Mouse (Mus musculus) activated CD4-positive, CD25-positive, alpha-beta regulatory T cell, adult 4 months (primary cell): ENCODE data around the gene Rnf220. TPM values are rescaled to one million over a fixed set of nuclear protein-coding genes. Genes with fewer than 3 reads are reported as not detected.

ENCODE experiments used
- ATAC-seq: one replicate; pipeline ENCODE4 v1.8.0; 2017
- polyA plus RNA-seq, 2 experiments: library from polyadenylated mRNA; unstranded; fragments of 100-300 nt; shearing (Covaris generic); gene quantifications; one replicate each; pipeline ENCODE4 v1.2.1; 2017

Rnf220 gene
- 10 to 100 TPM; 14.1 to 19.8 TPM for polyA plus RNA-seq

DNA sequence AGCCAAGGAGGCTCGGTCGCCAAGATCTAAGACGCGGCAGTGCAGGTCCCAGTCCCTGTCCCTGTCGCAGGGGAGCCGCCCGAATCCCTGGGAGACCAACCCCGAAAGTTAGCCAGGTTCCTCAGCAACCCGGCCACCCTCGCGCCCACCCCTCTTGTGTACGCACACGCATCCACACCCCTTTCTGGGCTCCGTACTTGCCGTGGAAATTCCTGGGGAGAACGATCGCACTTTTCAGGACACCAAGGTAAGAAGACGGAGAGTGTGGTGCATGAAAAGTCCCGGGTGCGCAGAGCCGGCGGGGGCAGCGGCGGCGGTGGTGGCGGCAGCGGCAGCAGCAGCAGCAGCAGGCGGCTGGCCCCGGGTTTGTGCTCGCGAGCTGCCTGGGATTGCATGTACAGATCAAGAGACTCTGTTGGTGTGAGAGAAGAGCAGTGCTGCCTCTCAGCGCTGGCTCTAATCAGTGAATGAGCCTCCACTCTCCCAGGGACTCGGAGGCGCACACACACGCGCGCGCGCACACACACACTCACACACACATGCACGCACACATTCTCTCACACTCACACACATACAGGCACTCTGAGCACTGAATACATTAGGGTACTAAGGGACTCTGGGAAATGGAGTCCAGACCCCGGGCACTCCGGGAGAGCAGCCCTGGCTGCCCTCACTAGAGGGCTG lies at the start of gene Rnf220:
Gene Rnf220 (minus strand): TSS at position 571 of the 684 bp plus-strand sequence.
- ATAC-seq = no peak

DNA sequence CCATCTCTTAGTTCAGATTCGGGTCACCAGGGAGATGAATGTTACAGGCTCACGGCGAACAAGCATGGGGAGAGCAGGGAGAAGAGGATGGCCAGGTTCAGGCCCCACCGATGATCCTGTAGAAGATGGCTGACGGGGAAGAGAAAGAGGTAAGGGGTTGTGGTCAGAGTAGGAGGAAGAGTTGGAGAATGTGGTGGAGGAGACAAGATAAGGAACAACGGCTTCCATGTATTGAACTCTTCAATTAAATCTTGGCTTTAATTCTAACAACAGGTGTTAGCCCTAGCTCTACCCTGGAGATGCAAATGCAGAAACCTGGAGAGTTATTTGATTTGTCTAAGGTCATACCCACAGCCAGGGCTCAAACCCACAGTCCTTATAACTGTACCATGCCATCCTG lies 49.8 kb upstream of the Rnf220 start:
- no peak for ATAC-seq

DNA sequence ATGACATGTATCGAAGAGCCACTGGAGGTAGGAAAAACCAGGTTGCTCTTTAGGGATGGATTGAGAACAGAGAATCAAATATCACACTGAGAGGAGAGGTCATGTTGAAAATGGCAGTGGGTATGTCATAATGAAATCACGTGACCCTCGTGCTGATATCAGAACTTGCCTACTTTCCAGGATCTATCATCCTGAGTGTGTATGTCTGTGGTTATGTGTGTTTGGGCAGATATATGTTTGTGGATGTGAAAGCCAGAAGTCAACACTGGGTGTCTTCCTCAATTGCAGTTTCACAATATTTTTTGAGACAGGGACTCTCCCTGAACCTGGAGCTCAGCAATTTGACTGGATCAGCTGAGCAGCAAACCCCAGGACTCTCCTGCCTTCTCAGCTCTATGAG lies 48.6 kb upstream of the Rnf220 start:
- ATAC-seq = no peak

DNA sequence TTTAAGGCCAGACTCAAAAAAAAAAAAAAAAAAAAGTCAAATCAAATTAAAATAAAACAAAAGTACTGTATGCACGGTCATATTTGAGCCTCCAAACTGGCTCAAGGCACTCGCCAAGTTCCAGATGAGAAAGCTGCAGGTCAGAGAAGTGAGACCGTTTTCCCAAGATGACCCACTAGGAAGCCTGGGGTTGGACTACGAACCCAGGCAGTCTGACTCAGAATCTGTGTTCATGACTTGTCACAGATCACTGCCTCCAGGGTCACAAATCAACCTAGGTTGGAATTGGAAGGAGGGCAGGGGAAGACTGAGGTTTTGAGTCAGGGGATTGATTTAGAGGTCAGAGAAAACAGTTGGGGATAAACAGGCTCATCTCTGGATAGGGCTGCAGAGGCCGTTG lies 43.7 kb upstream of the Rnf220 start:
- ATAC-seq = no peak

DNA sequence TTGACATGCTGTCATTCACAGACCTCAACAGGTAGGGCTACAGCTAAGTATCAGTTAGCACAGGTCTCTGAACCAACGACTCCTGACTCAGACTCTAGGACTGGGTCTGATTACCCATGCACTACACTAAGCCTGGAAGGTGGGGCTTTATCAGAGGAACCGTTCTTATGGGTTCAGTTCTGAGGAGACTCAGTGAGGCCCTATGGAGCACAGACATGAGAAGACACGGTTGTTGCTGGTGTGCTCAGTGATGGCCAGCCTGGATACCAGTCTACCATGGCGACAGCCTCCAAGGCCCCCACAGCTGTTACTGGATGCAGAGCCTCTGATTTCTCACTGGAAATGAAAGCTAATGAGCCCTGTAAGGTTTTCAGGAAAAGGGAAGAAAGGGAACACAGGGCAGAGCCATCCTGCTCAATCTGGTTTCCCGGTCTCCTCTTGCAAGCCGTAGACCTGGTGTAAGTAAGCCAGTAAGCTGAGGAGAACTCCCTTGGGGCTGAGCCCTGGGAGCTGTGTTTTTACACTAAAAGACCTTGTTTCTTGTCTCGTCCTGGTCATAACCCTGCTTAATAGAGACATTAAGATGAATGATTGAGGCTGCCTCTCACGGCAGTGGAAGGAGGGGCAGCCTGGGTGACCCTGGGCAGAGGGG lies 42.6 kb upstream of the Rnf220 start:
- no peak for ATAC-seq

DNA sequence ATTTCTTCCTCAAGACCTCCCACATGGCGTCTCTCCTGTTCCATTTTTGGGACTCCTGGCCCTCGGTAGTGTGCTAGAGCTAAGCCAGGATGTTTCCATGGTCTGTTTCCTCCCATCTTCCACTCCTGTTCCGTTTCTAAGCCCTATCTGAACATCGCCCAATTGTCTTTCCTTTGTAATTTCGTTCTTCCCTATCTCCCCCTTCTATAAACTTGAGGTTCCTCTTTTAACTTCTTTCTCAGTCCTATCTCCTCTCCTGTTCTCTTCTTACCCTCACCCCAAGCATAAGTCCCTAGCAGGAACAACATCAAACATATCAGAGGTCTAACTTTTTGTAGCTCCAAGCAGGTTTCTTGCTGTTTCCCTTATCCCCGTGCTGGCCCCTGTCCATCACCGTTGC lies 40.1 kb upstream of the Rnf220 start:
- no peak for ATAC-seq

DNA sequence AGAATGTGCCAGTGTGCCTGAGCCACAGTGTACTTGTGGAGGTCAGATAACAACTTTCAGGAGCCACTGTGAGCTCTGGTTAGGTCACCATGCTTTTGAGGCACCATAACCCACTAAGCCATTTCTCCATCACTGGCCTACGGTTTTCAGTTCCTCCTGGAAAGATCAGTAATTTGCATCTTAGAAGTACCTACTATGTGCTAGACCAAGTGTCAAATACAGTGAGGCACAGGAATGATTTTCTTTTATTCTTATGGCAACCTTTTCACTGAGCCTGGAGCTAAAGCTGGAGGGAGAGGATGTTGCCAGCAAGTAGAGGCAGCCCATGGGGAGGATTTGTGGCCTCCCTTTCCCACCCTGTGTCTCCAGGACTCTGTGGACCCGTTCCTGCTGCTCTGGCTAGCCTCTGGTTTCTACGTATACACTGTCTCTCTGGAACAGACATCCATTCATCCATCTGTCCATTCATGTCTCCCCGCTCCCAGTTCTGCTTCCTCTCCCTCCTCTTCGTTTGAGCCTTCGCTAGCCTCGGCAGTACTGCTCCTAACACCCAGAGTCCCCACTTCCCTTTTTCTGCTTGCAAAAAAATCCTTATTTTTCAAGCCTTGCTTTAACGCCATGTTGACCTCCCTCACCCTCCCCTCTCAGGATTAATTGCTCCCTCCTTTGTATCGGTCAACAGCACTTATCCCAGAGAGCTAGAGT lies 38.8 kb upstream of the Rnf220 start:
- no peak for ATAC-seq

DNA sequence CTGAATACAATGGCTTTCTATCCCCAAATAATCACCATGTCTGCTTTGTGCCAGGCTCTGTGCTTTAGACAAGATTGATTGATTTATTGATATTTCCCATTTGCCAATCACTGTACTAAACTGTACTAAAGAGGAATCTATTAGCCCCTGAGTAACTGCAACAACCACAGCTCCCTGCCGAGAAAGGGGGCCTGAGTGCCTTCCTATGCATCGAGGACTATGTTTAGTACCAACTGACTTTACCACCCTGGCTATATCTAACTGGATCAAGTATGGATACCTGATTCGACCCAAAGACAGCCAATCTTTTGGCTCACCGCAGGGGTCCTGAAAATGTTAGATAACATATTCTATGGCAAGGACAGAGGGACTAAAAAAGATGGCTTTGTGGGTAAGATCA lies 33.0 kb upstream of the Rnf220 start:
- no peak for ATAC-seq

DNA sequence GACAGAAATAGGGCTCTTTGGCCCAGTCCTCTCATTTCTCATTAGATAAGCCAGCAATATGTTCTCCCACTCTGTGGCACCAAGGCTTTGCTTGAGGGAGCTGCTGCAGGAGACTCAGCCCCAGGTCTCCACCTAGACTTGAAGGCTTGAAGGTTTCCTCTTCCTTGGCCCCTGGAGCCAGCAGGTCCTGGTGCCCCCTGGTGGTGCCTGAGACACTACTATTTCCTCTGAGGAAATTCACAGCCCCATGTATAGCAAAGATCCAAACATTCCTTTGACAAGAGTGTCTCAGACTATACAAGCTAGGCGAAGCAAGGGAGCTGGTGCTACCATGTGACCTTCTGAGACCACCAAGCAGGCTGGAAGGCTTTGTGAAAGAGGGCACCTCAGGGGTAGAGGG lies 31.1 kb upstream of the Rnf220 start:
- ATAC-seq = no peak

DNA sequence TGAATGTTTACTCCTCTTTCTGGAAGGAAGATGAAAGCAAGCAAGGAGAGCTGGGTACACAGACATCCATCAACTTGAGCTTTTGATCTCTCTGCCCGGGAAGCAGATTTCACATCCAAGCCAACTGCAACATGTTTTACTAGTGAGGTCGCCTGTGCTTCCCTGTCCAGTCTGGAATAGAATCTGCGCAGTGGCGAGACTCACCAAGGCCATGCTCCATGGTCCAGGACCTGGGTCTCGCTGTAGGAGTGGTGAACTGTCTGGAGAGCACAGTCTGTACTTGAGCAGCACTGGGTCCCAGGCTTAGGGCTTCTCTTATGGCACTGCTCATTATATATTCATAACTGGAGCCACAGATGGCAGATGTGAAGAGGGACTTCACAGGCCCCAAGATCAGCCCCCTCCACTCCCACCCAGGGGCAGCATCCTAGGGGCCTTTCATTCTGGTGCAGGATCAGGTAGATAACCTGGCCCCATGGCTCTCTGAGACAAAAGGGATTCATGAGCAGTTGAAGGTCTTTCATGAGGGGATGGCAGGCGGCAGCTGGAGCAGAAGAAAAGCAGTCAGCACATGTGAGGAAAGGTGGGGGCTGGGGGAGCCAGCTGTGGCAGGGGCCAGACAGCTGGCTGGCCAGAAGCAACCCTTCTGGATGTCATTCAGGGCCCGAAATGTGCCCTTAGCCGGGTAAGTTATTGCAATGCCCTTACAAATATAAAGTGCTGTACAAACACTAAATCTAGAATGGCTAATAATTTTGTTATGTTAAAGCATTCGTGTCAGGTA lies 30.5 kb upstream of the Rnf220 start:
- no peak for ATAC-seq

DNA sequence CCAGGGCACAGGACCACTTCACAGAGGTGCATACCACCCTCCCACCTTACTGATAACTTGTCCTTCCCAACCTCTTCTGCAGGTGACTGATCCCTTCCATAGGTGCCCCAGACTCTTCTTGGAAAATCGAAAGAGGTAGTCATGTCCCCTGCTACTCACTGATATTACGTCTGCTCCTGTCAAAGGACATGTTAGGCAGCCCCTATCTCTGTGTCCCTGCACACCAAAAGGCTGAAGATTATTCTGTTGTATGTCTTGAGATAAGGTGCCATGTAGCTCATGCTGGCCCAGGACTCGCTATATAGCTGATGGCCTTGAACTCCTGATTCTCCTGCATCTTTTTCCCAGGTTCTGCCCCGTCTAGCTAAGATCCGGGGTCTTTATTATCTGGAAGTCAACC lies 29.1 kb upstream of the Rnf220 start:
- no peak for ATAC-seq

DNA sequence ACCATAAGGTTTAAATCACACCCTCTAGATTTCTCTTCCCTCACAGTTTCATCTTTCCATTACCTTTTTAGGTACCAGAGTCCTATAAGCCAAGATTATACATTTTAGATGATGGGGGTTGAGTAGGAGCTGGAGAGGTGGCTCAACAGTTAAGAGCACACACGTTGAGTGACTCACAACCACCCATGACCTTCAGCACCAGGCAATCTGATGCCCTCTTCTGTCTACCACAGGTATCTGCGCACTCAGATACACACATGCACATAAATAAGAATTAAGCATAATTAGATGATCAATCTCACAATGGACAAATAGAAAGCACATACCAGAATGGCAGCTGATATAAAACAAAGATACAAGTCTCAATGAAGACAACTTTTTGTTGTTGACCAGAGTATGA lies 24.5 kb upstream of the Rnf220 start:
- no peak for ATAC-seq

DNA sequence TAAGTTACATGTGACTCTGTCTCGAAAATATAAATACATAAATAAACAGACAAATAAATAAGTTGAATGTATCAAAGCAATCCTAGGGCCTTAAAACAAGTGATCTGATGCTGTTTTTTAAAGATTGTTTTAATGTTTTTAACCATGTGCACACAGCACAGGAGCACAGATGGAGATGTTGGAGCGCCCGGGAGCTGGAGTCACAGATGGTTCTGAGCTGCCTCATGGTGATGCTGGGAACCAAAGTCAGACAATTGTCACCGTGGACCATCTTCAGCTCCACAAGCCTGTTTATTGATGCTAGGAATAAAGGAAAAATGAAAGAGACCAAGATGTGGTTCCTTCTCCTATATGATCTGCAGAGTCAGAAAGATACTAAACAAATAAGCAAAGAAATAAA lies 21.4 kb upstream of the Rnf220 start:
- ATAC-seq = no peak

DNA sequence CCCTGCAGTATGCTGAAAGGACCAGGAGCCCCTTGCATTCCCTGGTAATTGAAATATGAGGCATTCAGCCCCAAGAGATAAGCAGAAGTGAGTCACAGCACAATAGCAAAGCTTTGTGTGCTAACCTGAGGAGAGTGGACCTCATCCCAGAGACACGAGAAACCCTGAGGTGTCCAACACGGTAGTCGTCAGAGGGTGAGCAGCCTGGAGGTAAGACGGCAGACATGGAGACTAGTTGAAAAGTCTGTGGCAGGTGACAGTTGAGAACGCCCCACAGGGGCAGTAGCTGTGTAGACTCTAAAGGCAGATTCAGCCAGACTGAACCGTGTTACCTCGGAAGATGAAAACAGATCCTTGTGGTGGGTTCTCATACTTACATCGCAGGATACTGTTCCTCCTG lies 2.2 kb upstream of the Rnf220 start:
- ATAC-seq = no peak

DNA sequence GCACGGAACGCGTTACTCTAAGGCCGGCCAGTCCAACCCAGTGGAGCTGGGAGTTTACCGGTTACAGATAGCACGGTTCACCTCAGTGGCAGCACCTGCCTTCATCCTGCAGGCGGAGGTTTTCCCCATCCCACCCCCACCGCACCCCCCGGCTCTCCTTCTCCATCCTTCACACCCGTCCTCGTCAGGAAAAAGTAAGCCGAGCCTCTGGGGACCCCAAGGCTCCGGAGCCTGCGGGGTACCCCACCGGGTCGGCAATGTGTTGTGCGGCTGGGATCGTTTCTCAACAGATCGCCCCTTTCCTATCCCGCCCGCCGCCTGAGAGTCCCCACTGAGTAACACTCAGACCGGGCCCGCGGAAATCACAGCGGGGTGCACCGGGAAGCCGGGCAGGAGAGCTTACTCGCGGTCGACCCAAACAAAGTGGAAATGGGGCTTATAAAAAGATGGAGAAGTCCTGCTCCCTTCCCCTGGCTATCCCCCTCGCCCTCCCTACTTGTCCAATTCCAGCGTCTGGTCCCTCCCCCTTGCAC lies 917 bp downstream of the Rnf220 start:
- no peak for ATAC-seq

DNA sequence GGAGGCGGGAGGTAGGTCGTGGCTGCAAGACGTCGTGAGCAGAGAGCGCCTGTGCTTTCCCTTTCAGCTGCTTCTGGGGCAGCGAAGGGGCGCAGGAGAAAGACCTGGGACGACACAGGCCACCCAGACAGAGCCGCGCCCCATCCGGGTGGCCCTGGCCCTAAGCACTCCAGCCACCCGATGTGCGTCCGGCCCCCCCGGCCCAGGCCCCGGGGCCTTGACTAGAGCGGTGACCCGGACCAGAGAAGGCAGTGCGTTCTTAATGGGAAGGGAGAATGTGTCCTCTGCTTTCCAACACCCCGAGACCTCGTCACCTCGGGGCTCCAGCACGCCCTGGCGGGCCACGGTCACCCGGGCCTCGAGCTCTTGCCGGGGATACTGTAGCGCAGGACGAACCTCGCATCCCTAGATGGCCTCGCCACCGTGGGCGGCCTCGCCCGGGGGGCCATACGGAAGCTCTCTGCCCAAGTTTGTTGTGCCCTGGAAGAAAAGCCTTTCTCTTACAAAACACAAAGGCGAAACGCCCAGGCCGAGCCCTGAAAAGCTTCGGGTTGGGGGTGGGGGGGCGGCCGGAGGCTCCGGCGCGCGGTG lies 1.8 kb downstream of the Rnf220 start:
- no peak for ATAC-seq

DNA sequence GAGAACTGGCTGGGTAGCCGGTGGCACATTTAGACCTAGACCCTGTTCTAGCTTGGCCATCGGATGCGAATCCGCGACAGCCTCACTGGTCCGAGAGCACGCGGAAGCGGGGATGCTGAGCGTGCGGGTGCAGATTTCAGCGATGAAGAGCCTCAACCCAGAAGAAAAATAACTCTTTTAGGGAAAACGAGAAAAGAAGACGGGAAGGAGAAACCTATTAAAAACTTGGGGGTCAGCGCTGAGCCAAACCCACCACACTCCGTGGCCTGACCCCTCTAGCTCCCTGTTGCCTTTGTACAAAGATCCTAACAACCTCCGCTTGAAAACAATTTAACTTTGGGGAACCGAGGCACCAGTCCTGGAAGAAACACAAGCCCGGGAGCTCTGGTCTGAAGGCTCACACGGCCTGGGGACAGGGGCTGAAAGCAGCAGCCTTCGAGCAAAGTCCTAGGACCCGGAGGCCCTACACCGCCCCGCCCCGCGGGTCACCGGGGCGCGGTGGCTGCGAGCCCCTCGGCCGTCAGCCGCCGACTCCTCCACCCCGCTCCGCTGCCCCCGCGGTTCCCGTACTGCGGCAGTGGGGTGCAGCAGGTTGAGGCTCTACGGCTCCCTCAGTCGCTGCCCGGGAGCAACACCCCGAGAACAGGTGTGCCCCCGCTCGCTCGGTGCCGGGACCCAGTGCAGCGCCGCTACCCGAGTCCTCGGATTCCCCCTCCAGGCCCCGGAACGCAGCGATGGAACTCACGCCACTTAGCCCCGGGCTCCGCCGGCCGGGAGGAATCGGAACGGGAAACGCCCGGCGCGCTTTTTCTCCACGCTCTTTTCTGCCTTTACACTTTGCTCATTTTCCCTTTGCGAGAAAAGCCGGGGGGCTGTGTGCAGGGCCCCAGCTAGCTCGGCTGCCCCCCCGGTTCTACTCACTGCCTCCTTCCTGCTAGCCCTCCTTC lies 2.7 kb downstream of the Rnf220 start:
- ATAC-seq = no peak

DNA sequence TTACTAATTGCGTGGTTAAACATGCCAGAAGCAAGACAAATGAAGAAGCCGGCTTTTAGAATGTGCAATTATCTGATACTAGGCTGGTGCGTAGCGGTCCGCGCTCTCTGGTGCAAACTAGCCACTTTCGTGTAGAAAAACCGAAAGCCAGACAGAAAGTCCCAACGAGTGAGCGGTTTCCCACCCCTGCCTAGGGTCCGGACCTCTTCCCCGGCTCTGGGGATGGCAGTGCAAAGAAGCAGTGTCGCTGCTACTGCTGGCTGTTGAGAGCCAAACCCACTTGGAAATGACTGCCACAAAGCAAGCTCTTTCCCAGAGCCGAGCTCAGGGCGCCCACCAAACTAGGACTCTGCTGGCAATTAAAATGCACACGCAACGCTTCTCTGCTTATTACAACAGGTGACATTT lies 3.7 kb downstream of the Rnf220 start:
- ATAC-seq = no peak

DNA sequence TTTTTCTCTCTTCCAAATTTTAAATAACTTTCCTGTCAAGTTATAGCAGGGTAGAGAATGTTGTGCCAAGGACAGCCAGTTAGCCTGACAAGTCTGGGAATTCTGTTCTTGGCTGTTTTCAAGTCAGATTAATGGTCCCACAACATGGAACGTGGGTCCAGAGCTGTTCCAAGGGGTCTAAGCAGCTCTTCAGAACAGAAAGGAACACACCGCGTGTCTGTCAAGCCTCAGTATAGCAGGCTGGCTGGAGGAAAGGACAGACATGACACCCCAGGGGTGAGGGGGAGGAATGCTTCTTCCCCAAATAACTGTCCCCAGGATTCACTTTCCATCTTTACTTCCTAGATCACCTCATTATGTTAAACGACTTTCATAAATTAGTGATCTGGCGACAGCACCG lies 5.0 kb downstream of the Rnf220 start:
- no peak for ATAC-seq

DNA sequence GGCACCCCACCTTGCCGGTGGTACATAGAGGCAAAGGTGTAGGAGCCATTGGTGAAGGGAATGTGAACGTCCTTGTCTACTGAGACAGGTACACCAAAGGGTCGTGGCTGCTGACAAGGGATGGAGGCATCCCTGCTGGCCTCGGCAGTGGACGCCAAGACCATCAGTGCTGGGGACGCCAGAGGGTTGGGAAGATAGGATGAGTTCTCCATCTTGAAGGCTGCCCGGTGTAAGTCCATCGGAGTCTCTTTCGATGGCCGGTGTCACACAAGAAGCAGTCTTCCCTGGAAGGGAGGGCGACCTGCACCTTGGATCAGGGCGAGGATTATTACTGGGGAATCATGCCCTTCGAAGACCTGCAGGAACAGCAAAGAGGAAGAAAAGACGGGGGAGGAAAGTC lies 6.9 kb downstream of the Rnf220 start:
- ATAC-seq = no peak

DNA sequence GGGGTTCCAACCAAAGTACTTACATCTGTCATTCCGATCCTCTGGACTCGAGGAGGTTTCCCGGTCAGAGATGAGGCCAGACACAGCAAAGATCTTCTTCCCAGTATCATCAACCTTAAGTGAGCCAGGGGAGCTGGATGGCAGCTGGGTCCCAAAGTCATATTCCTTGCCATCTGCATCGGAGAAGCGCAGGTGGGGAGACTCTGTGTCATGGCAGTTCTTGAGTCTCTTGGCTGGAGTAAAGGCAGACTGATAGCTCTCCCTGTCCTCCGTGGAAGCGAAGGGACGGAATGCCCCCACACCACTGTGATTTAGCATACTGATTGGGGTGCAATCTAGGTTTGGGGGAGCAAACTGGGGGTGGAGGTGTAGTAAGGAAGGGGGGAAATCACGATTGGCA lies 7.3 kb downstream of the Rnf220 start:
- no peak for ATAC-seq
